Mouse (Mus musculus) liver, embryonic 15.5 days (tissue): ENCODE measurements at regions not wholly inside any gene's neighbourhood (a gene's known extent, or its start where the extent isn't known, plus 50 kb on each side); places are given as distances from the start of the nearest gene placed in this dataset.

Experiments used
- ATAC-seq: fragments of 200-750 bp; cut with Nextera tagmentation; 2 replicates; pipeline ENCODE4 v1.8.0; 2017; ENCODE audit warnings: moderate number of reproducible peaks, mild to moderate bottlenecking, moderate library complexity; ENCODE audit not compliant: insufficient read depth
- H3K27ac ChIP-seq: fragments of 300-500 bp; sonication (generic); replicated peaks from 2 replicates; pipeline ENCODE4 v1.5.1; 2015; ENCODE audit warnings: mild to moderate bottlenecking, inconsistent platforms
- H3K27me3 ChIP-seq: fragments of 300-500 bp; sonication (generic); 2 replicates; pipeline ENCODE4 v1.6.1; 2015; ENCODE audit warnings: mild to moderate bottlenecking, inconsistent platforms
- H3K36me3 ChIP-seq: fragments of 300-500 bp; sonication (generic); replicated peaks from 2 replicates; pipeline ENCODE4 v1.6.1; 2015; ENCODE audit warnings: moderate library complexity, mild to moderate bottlenecking, inconsistent platforms
- H3K4me1 ChIP-seq: fragments of 300-500 bp; sonication (generic); replicated peaks from 2 replicates; pipeline ENCODE4 v1.6.1; 2015; ENCODE audit warnings: inconsistent platforms
- H3K4me2 ChIP-seq: fragments of 300-500 bp; sonication (generic); 2 replicates; pipeline ENCODE4 v1.6.1; 2015; ENCODE audit warnings: moderate library complexity, mild to moderate bottlenecking, inconsistent platforms
- H3K4me3 ChIP-seq: fragments of 300-500 bp; sonication (generic); replicated peaks from 2 replicates; pipeline ENCODE4 v1.5.1; 2015; ENCODE audit warnings: mild to moderate bottlenecking, inconsistent platforms
- H3K9ac ChIP-seq: fragments of 300-500 bp; sonication (generic); 2 replicates; pipeline ENCODE4 v1.6.1; 2015; ENCODE audit warnings: moderate library complexity, mild to moderate bottlenecking, inconsistent platforms
- H3K9me3 ChIP-seq: fragments of 300-500 bp; sonication (generic); replicated peaks from 2 replicates; pipeline ENCODE4 v1.6.1; 2016; ENCODE audit warnings: inconsistent platforms
- WGBS: fragments of 180-500 bp; shearing (Covaris S2); methylation state at CpG from one replicate; pipeline ENCODE4 v1.1.7; 2015; ENCODE audit warnings: mixed read lengths; ENCODE audit not compliant: insufficient replicate concordance; 5-methylcytosine and 5-hydroxymethylcytosine counted together

DNA sequence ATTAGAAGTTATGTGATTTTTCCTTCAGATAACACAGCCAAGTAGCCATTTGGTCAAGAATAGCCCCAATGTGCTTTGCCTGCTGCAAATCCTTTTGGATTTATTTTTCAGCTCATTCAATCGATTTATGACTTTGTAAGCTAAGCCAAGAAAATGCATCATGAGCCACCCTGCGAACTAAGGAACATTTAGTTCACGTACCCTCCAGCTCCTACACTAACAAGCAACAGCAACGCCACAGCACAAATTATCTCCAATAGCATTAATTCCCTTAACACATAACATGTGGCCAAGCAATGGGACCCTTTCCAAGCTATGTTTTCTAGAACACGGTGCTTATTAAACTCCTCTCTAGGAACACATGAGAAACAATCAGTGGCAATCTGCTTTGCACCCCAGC is 392.4 kb upstream of the Intu start:
- Histone ChIP-seq H3K4me3 (no peak overlapping the region), H3K27me3 (no peaks in the 10 kb centered on the region), H3K27ac (no peak overlapping the region), H3K4me2 (no peak overlapping the region), H3K36me3 (no peaks in the 10 kb centered on the region), H3K9ac (no peak overlapping the region), H3K9me3 (no peaks in the 10 kb centered on the region), H3K4me1 (no peaks in the 10 kb centered on the region)
- ATAC-seq: no peak
- 57% methylated on average over 5 of the region's 5 CpGs for WGBS

DNA sequence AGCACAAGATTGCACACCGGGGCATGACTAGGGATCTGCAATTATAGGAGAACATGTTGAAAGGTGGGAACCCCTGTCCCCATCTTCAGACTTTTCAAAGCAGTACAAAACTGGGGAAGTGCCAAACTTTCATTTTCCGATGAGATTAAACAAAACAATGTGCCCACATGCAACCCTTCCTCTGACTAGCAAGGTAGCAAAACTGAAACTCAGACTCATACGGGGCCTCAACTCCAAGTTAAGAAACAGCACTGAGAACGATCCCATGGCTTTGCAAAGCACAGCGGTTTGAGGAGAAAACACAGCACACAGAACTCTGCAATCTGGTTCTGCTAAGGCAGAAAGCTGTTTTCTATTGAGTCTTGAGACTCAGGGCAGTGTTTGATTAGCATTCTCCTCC is 388.9 kb upstream of the Intu start:
- WGBS: 71% methylated on average over 5 of the region's 5 CpGs
- no peaks in the 10 kb centered on the region for H3K9me3 ChIP-seq
- ATAC-seq: no peak

DNA sequence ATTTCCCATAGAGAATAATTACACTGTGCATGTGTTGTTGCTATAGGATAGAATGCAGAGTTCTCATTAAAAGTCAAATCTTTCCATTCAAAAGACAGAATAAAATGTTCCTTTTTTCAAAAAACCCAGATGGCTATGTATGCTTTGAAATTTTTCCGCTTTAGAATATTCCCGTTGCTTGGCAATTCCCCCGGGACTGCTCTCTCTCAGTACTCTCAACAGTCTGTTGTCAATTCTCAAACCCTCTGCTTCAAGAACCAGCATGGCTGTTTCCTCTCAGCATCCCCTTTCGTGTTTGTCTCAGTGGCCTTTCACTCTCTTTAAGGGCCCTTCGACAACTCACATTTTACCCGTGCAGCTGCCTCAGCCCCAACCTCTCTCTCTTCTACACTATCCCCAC is 372.5 kb upstream of the Intu start:
- no peak for ATAC-seq
- Histone ChIP-seq H3K4me3 (no peak overlapping the region), H3K4me1 (no peaks in the 10 kb centered on the region), H3K9ac (no peak overlapping the region), H3K27me3 (no peaks in the 10 kb centered on the region), H3K4me2 (no peak overlapping the region), H3K9me3 (no peaks in the 10 kb centered on the region), H3K36me3 (no peaks in the 10 kb centered on the region), H3K27ac (no peak overlapping the region)
- whole genome bisulfite sequencing: 68% methylated on average over 6 of the region's 6 CpGs

More for the DNA sequence above, 388.9 kb upstream of the Intu start:
- H3K4me1 ChIP-seq: no peaks in the 10 kb centered on the region
- no peak overlapping the region for H3K4me3 ChIP-seq
- no peaks in the 10 kb centered on the region for H3K27me3 ChIP-seq
- H3K36me3 ChIP-seq: no peaks in the 10 kb centered on the region
- no peak overlapping the region for H3K4me2 ChIP-seq
- H3K9ac ChIP-seq: no peak overlapping the region
- no peak overlapping the region for H3K27ac ChIP-seq

DNA sequence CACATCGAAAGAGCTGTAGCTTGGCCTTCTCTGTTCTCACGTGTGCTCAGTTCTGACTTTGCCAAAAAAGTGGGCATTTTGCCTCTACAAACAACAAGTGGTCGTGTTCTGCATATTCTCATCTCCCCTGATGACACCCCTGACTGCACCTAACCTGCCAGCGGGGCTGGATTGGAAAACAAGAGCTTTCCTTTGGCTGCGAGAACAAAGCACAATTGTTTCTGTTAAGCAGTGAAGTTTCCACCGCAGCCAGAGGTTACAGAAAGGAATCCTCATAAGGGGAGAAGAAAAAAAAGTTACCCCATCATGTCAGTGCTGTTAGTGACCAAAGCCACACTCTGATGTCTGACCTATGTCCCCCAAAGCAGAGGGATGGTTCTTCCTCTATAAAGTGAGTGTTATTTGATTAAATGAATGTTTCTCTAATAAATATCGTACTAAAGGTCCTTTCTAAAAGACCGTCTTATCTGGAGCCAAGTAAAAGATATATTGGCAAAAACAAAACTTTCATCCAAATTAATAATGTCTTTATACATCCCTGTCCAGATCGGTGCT is 371.4 kb upstream of the Intu start:
- H3K4me2 ChIP-seq: no peak overlapping the region
- no peaks in the 10 kb centered on the region for H3K4me1 ChIP-seq
- 65% methylated on average over 9 of the region's 9 CpGs for WGBS
- ATAC-seq: no peak
- no peak overlapping the region for H3K4me3 ChIP-seq
- H3K27me3 ChIP-seq: no peaks in the 10 kb centered on the region
- H3K36me3 ChIP-seq: no peaks in the 10 kb centered on the region
- no peak overlapping the region for H3K27ac ChIP-seq
- no peak overlapping the region for H3K9ac ChIP-seq
- H3K9me3 ChIP-seq: no peaks in the 10 kb centered on the region

DNA sequence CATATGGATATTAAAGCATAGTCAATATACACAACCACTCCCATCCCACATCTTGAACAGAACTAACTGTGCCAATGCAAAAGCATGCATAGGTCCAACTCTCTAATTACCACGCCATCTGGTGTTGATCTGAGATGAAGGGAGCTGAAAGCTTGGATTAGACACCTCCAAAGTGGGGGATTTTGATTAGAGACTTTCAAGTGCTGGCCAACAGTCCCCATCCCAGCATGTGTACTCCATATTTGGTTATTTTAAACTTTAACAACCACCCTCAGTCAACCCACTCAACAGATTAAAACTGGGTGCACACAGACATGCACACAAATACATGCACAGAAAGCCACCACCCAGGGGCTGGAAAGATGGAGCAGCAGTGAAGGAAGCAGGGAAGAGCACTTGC is 366.9 kb upstream of the Intu start:
- Histone ChIP-seq H3K9ac (no peak overlapping the region), H3K27me3 (no peaks in the 10 kb centered on the region), H3K9me3 (no peaks in the 10 kb centered on the region), H3K4me3 (no peak overlapping the region), H3K36me3 (no peaks in the 10 kb centered on the region), H3K4me1 (no peaks in the 10 kb centered on the region), H3K27ac (no peak overlapping the region), H3K4me2 (no peak overlapping the region)
- WGBS: 56% methylated on average over 1 of the region's 1 CpGs
- no peak for ATAC-seq

DNA sequence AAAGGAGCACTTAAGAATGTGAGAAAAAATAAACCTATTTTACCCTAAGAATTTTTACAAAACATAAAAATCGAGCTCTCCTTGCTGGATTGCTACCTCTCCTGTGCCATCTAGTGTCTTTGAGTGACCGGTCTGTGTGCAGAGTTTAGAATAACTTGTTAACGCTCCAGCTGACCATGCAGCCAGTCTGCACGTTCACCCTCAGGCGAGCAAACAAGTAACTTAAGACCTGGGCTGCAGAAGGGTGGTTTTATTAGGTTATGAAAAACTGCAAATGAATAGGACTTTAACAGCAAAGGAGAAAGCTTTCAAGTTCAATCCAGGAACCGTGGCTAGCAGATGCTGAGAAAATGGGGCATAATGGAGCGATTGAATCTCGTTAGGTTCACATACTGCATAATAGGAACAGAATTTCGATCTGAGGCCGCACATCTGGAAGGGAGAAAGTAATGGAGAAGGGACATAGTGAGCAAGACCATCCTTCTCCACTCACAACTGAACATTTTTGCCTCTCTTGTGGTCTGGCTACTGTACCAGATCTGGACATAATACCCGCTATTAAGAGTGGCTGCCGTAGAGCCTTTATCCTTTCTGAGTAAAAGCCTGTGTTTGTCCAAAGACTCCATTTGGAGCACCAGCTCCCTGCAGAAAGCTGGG is 363.0 kb upstream of the Intu start:
- 62% methylated on average over 12 of the region's 12 CpGs for WGBS
- H3K27ac ChIP-seq: no peak overlapping the region
- H3K4me3 ChIP-seq: no peak overlapping the region
- ATAC-seq: no peak
- no peaks in the 10 kb centered on the region for H3K36me3 ChIP-seq
- H3K4me2 ChIP-seq: no peak overlapping the region
- H3K9me3 ChIP-seq: no peaks in the 10 kb centered on the region
- H3K27me3 ChIP-seq: no peaks in the 10 kb centered on the region
- no peak overlapping the region for H3K9ac ChIP-seq
- no peaks in the 10 kb centered on the region for H3K4me1 ChIP-seq

DNA sequence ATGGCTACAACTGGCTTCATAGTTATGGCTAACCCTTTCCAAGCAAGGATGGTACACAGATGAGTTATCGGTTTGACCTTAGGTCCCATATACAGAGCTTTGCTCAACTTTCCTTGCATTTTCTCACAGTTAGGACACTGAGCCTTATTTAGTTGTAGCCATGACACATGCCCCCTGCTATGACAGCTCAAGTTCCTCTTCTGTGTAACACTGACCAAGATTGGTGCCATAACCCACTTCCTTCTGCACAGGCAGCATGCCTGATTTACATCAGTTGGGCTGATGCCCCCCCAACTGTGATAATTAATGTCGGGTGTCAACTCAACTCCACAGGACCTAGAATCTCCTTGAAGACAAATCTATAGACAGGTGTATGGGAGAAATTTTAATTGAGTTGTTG is 361.5 kb upstream of the Intu start:
- Histone ChIP-seq H3K9ac (no peak overlapping the region), H3K4me2 (no peak overlapping the region), H3K9me3 (no peaks in the 10 kb centered on the region), H3K27me3 (no peaks in the 10 kb centered on the region), H3K36me3 (no peaks in the 10 kb centered on the region), H3K4me3 (no peak overlapping the region), H3K27ac (no peak overlapping the region), H3K4me1 (no peaks in the 10 kb centered on the region)
- no peak for ATAC-seq
- 54% methylated on average over 2 of the region's 2 CpGs for WGBS

DNA sequence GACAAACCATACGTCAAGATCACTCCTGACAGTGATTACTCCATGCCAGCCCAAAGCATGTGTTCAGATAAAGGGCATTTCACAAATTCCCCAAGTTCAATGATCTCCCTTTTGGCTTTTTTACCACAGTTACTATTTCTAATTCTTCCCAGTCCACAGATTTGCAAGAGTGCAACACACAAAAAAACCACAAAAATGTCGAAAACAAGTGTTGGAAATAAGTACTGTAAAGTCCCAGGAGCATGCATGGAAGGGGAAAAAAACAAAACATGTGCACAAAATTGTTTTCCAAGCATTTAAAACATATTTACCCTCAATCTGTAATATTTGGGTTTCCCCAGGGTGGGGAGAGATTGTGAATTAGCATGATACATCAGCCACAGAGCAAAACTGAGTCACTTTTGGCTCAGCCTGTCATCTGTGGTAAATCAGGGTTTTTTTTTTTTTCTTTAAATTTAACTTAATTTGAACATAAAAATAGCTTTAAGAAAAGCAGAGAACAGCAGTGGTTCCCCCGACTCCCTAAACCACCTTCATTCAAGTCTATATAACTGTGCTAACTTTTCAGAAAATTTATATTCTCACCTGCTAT is 351.3 kb upstream of the Intu start:
- no peak overlapping the region for H3K27ac ChIP-seq
- no peak overlapping the region for H3K9ac ChIP-seq
- no peaks in the 10 kb centered on the region for H3K36me3 ChIP-seq
- no peaks in the 10 kb centered on the region for H3K27me3 ChIP-seq
- no peak for ATAC-seq
- no peak overlapping the region for H3K4me2 ChIP-seq
- no peaks in the 10 kb centered on the region for H3K9me3 ChIP-seq
- no peaks in the 10 kb centered on the region for H3K4me1 ChIP-seq
- WGBS: 45% methylated on average over 3 of the region's 3 CpGs
- no peak overlapping the region for H3K4me3 ChIP-seq

DNA sequence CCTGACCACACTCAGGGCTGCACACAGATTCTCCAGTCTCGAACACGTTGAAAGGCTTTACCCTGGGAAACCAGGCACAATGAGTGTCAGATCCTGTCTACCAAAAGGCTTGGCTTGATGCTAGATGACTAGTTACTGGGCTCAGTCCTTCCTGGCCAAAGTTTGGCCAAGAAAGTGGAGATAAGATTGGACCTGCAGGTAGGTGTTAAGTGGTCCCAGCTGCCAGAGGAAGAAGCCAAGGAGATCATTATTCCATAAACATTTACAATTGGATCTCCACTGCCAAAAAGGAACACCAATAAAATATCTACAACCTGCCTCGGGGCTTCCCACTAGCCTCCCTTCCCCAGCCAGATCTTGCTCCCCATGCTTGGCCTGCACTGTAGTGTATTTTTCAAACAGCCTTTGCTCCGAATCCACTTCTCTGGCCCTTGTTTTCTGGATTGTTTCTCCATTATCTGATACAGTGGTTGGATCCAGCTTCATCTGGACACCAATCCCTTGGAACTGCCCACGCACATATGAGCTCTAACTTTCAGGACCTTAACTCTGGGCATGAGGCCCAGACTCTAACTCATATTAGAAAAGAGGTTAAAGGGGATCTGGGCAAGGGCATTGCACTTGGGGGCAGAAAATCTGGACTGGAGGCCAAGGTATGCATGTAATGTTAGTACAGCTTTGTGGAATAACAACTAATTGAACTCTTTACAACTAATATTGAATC is 345.3 kb upstream of the Intu start:
- no peak overlapping the region for H3K9ac ChIP-seq
- no peaks in the 10 kb centered on the region for H3K9me3 ChIP-seq
- WGBS: 57% methylated on average over 5 of the region's 5 CpGs
- H3K36me3 ChIP-seq: no peaks in the 10 kb centered on the region
- no peak overlapping the region for H3K4me3 ChIP-seq
- no peak overlapping the region for H3K4me2 ChIP-seq
- H3K27ac ChIP-seq: no peak overlapping the region
- no peaks in the 10 kb centered on the region for H3K27me3 ChIP-seq
- no peak for ATAC-seq
- H3K4me1 ChIP-seq: no peaks in the 10 kb centered on the region

DNA sequence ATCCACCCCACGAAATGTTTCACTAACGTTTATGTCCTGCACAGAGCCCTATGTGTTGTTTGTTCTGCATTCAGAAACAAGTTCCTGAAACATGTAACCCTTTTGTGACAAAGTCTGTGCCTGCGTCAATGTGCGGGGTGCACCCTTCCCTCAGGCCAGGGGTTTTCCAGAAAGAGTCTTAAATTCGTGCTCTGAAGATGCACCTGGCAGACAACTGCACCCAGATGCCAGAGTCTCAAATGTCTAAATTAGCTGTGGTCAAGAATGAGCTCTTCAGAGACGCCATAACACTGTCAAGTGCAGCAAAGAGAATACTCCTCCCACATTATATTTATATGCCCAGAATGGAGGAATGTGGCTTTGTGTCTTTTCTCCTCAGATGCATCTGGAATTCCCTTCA is 341.6 kb upstream of the Intu start:
- Histone ChIP-seq H3K4me2 (no peak overlapping the region), H3K9me3 (no peaks in the 10 kb centered on the region), H3K27me3 (no peaks in the 10 kb centered on the region), H3K4me3 (no peak overlapping the region), H3K4me1 (no peaks in the 10 kb centered on the region), H3K27ac (no peak overlapping the region), H3K36me3 (no peaks in the 10 kb centered on the region), H3K9ac (no peak overlapping the region)
- WGBS: 55% methylated on average over 6 of the region's 6 CpGs
- no peak for ATAC-seq

DNA sequence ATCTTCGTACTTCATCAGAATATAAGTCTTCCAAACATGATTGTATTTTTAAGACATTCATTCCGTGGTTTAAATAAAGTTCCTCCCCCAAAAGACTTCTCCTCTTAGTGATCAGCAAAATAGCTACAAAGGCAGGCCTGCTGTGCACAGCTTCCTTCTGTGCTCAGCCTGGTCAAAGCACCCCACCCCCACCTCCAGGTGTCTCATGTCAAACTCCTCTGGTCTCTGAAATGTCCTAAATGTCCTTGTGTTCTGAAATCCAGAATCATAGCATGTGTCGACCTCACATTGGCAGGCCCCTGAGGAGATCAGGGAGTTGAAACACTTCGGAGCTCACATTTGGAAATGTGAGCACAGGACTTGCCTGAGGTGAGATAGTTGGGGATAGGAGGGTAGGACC is 341.1 kb upstream of the Intu start:
- no peak for ATAC-seq
- Histone ChIP-seq H3K9ac (no peak overlapping the region), H3K27ac (no peak overlapping the region), H3K4me1 (no peaks in the 10 kb centered on the region), H3K4me2 (no peak overlapping the region), H3K4me3 (no peak overlapping the region), H3K36me3 (no peaks in the 10 kb centered on the region), H3K27me3 (no peaks in the 10 kb centered on the region), H3K9me3 (no peaks in the 10 kb centered on the region)
- WGBS: 61% methylated on average over 4 of the region's 4 CpGs
